1 mouse cellular context compared by ENCODE assay signal in the genomic region with DNA sequence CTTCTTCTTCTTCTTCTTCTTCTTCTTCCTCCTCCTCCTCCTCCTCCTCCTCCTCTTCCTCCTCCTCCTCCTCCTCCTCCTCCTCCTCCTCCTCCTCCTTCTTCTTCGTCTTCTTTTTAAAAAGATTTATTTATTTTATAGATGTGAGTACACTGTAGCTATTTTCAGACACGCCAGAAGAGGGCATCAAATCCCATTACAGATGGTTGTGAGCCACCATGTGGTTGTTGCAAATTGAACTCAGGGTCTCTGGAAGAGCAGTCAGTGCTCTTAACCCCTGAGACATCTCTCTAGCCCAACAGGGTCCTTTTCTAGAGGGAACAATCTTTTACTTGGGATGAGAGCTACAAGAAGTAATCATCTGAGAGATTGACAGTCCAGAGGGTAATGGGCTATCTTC.
A peak's percentile ranks its signal among the peaks of the same experiment; 100 is the strongest.
TF ChIP-seq lines count a peak whose summit lies in the region.

No protein-coding gene starts in this region.

TF ChIP-seq in MEL, 35 proteins besides CTCF, POLR2A, EP300 and RAD21 (continued from another document):
- TF ChIP-seq SMC3 (IDR thresholded peaks at IDR 0.05; ENCODE audit: low read depth, low read length) (peak; percentile 80), ZC3H11A (IDR thresholded peaks at IDR 0.05; ENCODE audit: low read depth, low read length) (peak; percentile 82)
